Mouse (Mus musculus): ENCODE measurements around the gene Msi1. TPM values are rescaled to one million over a fixed set of nuclear protein-coding genes. Genes with fewer than 3 reads are reported as not detected.
A peak's percentile ranks its signal among the peaks of the same experiment; 100 is the strongest.
"Not testable (repeated sequence)": the region's sequence is repeated elsewhere in the genome, so short reads cannot be mapped to it uniquely, and the experiment has no call there.

The Msi1 gene
- polyA plus RNA-seq, 1 experiment from 2014 or later: 0.25 TPM

DNA sequence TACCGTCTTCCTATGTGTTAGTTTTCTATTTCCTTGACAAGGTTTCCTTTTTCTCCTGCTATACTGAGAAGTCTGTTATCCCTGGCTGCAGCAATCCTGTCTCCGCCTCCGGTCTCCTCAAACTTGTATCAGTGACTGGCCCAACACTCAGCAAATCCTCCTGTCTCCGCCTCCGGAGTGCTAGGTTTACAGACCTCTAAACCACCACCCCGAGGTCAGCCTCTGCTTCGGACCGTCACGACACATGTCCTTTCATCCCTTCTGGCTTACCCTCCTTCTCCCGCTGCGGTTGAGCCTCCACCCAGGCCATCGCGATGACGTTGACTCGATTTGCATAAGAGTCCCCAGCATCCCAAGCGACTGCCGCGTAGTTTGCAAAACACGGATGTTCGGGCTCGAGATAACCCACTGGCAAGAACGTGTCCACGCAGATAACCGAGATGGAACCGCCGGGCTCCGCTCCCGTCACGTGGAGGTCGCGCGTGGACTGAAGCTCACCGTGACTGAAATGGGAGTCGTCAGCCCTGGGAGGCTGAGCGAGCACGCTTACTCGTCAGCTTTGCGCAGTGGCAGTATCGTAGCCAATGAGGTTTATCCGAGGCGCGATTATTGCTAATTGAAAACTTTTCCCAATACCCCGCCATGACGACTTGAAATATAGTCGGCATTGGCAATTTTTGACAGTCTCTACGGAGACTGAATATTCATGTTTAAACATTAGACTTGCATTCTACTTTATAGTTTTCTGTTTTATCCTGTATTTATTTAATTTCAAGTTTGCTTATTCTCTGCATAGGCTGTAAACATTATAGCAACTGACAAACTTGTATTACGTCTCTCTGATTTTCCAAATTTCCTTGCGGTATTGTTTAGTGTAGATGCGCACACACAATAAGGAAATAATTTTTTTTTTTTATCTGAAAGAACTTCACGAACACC, 60.6 kb downstream of the Msi1 start:
- Histone ChIP-seq H3K27me3 (ENCODE audit: control insufficient read depth, insufficient read depth, low read depth, low read length) (no peaks in the 10 kb centered on the region), H3K4me1 (ENCODE audit: control insufficient read depth, low read depth, low read length) (peaks cover 29% of the 10 kb centered on the region), H3K4me3 (ENCODE audit: low read depth, low read length) (peak overlapping the region; percentile 58), H3K4me2 (ENCODE audit: low read depth, low read length) (peak overlapping the region; percentile 88), H3K27ac (ENCODE audit: low read length) (peak overlapping the region; percentile 100), H3K36me3 (ENCODE audit: control insufficient read depth, insufficient read depth) (no peaks in the 10 kb centered on the region), H3K9ac (ENCODE audit: low read depth, low read length) (peak overlapping the region; percentile 87), H3K9me3 (replicated peaks; ENCODE audit: control insufficient read depth, low read length) (no peaks in the 10 kb centered on the region)
- ATAC-seq (ENCODE audit: low read depth): peak; percentile 80
- WGBS (ENCODE audit: insufficient replicate concordance): under 1% methylated on average over 50 of the region's 50 CpGs

DNA sequence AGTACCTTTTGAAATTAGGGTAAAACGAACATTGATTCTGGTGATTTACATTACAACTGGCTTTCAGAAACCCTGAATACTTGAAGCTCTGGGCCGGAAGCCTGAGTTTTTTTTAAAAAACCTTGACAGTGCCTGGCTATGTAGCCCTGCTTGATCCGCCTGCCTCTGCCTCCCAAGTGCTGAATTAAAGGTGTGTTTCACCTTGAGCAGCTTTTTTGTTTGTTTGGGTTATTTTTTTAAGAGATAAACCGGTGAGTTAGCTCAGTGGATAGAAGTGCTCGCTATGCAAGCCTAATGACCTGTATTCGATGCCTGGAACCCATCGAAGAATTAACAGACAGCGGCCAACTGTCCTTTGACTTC, 61.2 kb downstream of the Msi1 start:
- H3K4me3 ChIP-seq (ENCODE audit: low read depth, low read length): peak overlapping the region; percentile 25
- no peaks in the 10 kb centered on the region for H3K27me3 ChIP-seq (ENCODE audit: control insufficient read depth, insufficient read depth, low read depth, low read length)
- ATAC-seq (ENCODE audit: low read depth): no peak
- H3K36me3 ChIP-seq (ENCODE audit: control insufficient read depth, insufficient read depth): no peaks in the 10 kb centered on the region
- no peaks in the 10 kb centered on the region for H3K9me3 ChIP-seq (replicated peaks; ENCODE audit: control insufficient read depth, low read length)
- 6% methylated on average over 8 of the region's 8 CpGs for WGBS (ENCODE audit: insufficient replicate concordance)
- peak overlapping the region; percentile 56 for H3K9ac ChIP-seq (ENCODE audit: low read depth, low read length)
- peak overlapping the region; percentile 100 for H3K27ac ChIP-seq (ENCODE audit: low read length)
- H3K4me2 ChIP-seq (ENCODE audit: low read depth, low read length): peak overlapping the region; percentile 88
- H3K4me1 ChIP-seq (ENCODE audit: control insufficient read depth, low read depth, low read length): peaks cover 28% of the 10 kb centered on the region

DNA sequence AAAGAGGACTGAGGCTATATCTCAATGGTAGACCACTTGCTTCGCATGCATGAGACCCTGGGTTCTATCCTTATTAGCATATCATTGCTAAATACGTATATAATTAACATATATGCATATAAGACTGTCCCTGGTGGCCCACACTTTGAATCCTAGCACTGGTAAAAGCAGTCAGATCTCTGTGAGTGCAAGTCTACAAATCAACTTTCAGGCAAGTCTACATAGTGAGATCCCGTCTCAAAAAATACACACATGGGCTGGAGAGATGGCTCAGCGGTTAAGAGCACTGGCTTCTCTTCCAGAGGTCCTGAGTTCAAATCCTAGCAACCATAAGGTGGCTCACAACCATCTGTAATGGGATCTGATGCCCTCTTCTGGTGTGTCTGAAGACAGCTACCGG, 61.7 kb downstream of the Msi1 start:
- no peak for ATAC-seq (ENCODE audit: low read depth)
- Histone ChIP-seq H3K9ac (ENCODE audit: low read depth, low read length) (peak overlapping the region; percentile 56), H3K4me2 (ENCODE audit: low read depth, low read length) (peak overlapping the region; percentile 88), H3K9me3 (replicated peaks; ENCODE audit: control insufficient read depth, low read length) (no peaks in the 10 kb centered on the region), H3K4me3 (ENCODE audit: low read depth, low read length) (no peak overlapping the region), H3K27me3 (ENCODE audit: control insufficient read depth, insufficient read depth, low read depth, low read length) (no peaks in the 10 kb centered on the region), H3K36me3 (ENCODE audit: control insufficient read depth, insufficient read depth) (no peaks in the 10 kb centered on the region), H3K4me1 (ENCODE audit: control insufficient read depth, low read depth, low read length) (peaks cover 28% of the 10 kb centered on the region), H3K27ac (ENCODE audit: low read length) (peak overlapping the region; percentile 100)
- WGBS (ENCODE audit: insufficient replicate concordance): 24% methylated on average over 5 of the region's 5 CpGs

DNA sequence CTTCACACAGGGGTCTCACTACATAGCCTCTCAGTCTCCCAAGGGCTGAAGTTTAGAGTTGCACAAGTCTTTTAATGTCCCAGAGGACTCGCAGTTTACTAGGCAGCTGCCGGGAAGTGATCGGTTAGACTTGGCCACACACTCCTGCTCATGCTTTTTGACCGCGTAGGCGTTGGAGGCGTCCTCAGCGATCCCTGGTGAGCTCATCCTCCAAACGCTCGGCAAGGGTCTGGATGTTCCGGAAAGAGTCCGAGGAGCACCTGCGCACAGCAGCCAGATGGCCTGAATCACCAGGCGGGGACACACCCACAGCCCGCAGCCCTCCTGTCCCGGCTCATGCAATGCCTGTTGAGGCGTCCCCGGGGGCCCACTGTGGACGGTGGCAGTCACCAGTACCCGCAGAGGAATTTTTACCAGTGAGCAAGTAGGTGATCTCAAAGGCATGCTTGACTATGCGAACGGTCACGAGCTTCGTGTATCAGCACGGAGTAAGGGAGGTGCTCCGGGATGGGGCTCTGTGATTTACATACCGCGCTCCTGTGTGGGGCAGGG, 62.4 kb downstream of the Msi1 start:
- 5% methylated on average over 28 of the region's 28 CpGs for WGBS (ENCODE audit: insufficient replicate concordance)
- Histone ChIP-seq H3K9ac (ENCODE audit: low read depth, low read length) (peak overlapping the region; percentile 30), H3K27me3 (ENCODE audit: control insufficient read depth, insufficient read depth, low read depth, low read length) (no peaks in the 10 kb centered on the region), H3K9me3 (replicated peaks; ENCODE audit: control insufficient read depth, low read length) (no peaks in the 10 kb centered on the region), H3K4me1 (ENCODE audit: control insufficient read depth, low read depth, low read length) (peaks cover 28% of the 10 kb centered on the region), H3K27ac (ENCODE audit: low read length) (0 out of 2 replicates have a peak overlapping the region, but pooled peaks have one; percentile 17), H3K4me3 (ENCODE audit: low read depth, low read length) (peak overlapping the region; percentile 22), H3K4me2 (ENCODE audit: low read depth, low read length) (peak overlapping the region; percentile 88), H3K36me3 (ENCODE audit: control insufficient read depth, insufficient read depth) (no peaks in the 10 kb centered on the region)
- ATAC-seq (ENCODE audit: low read depth): no peak

DNA sequence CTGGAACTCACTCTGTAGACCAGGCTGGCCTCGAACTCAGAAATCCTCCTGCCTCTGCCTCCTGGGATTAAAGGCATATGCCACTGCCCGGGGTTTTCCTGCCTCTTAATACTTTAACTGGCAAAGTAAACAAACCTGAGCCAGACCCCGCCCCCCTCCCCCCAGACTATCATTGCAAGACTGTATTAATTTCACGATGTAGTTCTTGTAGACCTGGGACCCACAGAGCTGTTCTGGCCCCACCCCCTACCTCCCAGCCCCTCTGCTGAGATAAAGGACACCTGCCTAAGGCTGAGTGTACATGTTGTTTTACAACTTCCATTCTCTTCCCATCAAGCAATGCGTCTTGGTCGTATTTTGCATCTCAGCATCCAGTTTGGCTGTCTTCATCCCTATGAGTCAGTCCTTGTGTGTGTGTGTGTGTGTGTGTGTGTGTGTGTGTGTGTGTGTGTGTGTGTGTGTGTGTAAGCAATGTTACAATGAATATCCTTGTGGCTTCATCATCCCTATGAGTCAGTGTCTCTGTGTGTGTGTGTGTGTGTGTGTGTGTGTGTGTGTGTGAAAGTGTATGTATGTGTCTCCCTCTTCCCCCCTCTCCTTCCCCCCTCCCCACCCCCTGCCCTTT, 63.4 kb downstream of the Msi1 start:
- 64% methylated on average over 6 of the region's 6 CpGs for WGBS (ENCODE audit: insufficient replicate concordance)
- peaks cover 28% of the 10 kb centered on the region for H3K4me1 ChIP-seq (ENCODE audit: control insufficient read depth, low read depth, low read length)
- no peaks in the 10 kb centered on the region for H3K9me3 ChIP-seq (replicated peaks; ENCODE audit: control insufficient read depth, low read length)
- no peak overlapping the region for H3K4me3 ChIP-seq (ENCODE audit: low read depth, low read length)
- H3K4me2 ChIP-seq (ENCODE audit: low read depth, low read length): no peak overlapping the region
- H3K36me3 ChIP-seq (ENCODE audit: control insufficient read depth, insufficient read depth): no peaks in the 10 kb centered on the region
- H3K27ac ChIP-seq (ENCODE audit: low read length): no peak overlapping the region
- H3K27me3 ChIP-seq (ENCODE audit: control insufficient read depth, insufficient read depth, low read depth, low read length): no peaks in the 10 kb centered on the region
- no peak for ATAC-seq (ENCODE audit: low read depth)
- H3K9ac ChIP-seq (ENCODE audit: low read depth, low read length): no peak overlapping the region

DNA sequence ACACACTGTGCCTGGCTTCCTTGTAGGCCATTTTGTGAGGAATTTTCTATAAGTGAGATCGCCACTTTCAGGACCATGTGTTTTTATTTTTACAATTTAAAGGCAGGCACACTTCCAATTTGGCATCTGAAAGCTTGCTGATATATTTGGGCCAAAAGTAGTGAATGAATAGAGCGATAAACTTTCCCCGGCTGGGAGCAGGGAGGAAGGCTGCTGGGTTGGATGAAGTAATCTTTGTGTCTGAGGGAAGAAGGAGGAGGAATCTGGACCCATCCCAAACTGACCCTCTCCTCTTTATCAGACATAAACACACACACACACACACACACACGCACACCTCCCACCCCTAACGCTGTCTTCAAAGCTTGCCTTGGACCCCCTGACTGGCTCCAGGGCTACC, 64.0 kb downstream of the Msi1 start:
- H3K36me3 ChIP-seq (ENCODE audit: control insufficient read depth, insufficient read depth): no peaks in the 10 kb centered on the region
- H3K4me1 ChIP-seq (ENCODE audit: control insufficient read depth, low read depth, low read length): peaks cover 27% of the 10 kb centered on the region
- H3K4me2 ChIP-seq (ENCODE audit: low read depth, low read length): no peak overlapping the region
- H3K27ac ChIP-seq (ENCODE audit: low read length): no peak overlapping the region
- 60% methylated on average over 5 of the region's 5 CpGs for WGBS (ENCODE audit: insufficient replicate concordance)
- H3K27me3 ChIP-seq (ENCODE audit: control insufficient read depth, insufficient read depth, low read depth, low read length): no peaks in the 10 kb centered on the region
- no peak for ATAC-seq (ENCODE audit: low read depth)
- no peak overlapping the region for H3K9ac ChIP-seq (ENCODE audit: low read depth, low read length)
- H3K9me3 ChIP-seq (replicated peaks; ENCODE audit: control insufficient read depth, low read length): no peaks in the 10 kb centered on the region
- H3K4me3 ChIP-seq (ENCODE audit: low read depth, low read length): no peak overlapping the region

DNA sequence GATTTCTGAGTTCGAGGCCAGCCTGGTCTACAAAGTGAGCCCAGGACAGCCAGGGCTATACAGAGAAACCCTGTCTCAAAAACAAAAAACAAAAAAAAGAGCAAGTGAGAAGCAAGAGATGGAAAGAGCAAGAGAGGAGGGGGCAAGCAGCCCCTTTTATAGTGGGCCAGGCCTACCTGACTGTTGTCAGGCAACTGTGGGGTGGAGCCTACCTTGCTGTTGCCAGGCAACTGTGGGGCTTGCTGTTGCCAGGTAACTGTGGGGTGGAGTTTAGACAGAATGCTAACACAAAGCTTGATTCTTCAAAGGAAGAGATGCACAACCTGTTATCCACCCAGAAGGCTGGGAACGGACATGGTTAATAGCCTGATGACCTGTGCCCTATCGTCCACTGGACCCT, 66.2 kb downstream of the Msi1 start:
- H3K9ac ChIP-seq (ENCODE audit: low read depth, low read length); H3K9me3 ChIP-seq (replicated peaks; ENCODE audit: control insufficient read depth, low read length); H3K36me3 ChIP-seq (ENCODE audit: control insufficient read depth, insufficient read depth); ATAC-seq (ENCODE audit: low read depth); H3K4me3 ChIP-seq (ENCODE audit: low read depth, low read length); H3K27me3 ChIP-seq (ENCODE audit: control insufficient read depth, insufficient read depth, low read depth, low read length); H3K4me2 ChIP-seq (ENCODE audit: low read depth, low read length); H3K27ac ChIP-seq (ENCODE audit: low read length): not testable (repeated sequence)
- peaks cover 18% of the 10 kb centered on the region for H3K4me1 ChIP-seq (ENCODE audit: control insufficient read depth, low read depth, low read length)
- WGBS (ENCODE audit: insufficient replicate concordance): 66% methylated on average over 3 of the region's 3 CpGs

DNA sequence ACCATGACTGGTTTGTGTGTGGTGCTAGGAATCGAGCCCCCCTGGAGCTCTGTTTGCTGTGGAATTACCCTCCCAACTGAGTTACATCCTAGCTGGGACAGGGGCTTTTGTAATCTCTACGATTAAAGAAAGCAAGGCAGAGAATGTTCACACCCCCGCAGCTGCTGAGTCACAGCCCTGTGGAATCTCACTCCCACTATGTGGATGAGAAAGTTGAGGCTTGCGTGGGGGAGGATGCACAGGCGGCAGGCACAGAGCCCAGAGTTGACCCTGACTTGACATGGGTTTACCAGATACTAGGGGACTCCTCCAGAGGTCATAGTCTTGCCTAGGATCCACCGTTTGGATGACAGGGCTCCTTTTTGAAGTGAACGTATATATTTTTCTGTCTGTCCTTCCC, 67.6 kb downstream of the Msi1 start:
- H3K27me3 ChIP-seq (ENCODE audit: control insufficient read depth, insufficient read depth, low read depth, low read length): no peaks in the 10 kb centered on the region
- no peaks in the 10 kb centered on the region for H3K9me3 ChIP-seq (replicated peaks; ENCODE audit: control insufficient read depth, low read length)
- H3K4me1 ChIP-seq (ENCODE audit: control insufficient read depth, low read depth, low read length): peaks cover 6% of the 10 kb centered on the region
- no peak overlapping the region for H3K9ac ChIP-seq (ENCODE audit: low read depth, low read length)
- no peak overlapping the region for H3K4me3 ChIP-seq (ENCODE audit: low read depth, low read length)
- WGBS (ENCODE audit: insufficient replicate concordance): 61% methylated on average over 7 of the region's 7 CpGs
- no peaks in the 10 kb centered on the region for H3K36me3 ChIP-seq (ENCODE audit: control insufficient read depth, insufficient read depth)
- no peak overlapping the region for H3K4me2 ChIP-seq (ENCODE audit: low read depth, low read length)
- no peak overlapping the region for H3K27ac ChIP-seq (ENCODE audit: low read length)
- no peak for ATAC-seq (ENCODE audit: low read depth)
